Mouse (Mus musculus) lung, embryonic 15.5 days (tissue): ENCODE measurements around the gene Clspn. TPM values are rescaled to one million over a fixed set of nuclear protein-coding genes. Genes with fewer than 3 reads are reported as not detected.
A peak's percentile ranks its signal among the peaks of the same experiment; 100 is the strongest.

Experiments used
- ATAC-seq: fragments of 200-750 bp; cut with Nextera tagmentation; 2 replicates; pipeline ENCODE4 v1.8.0; 2017; ENCODE audit warnings: moderate number of reproducible peaks, borderline replicate concordance; ENCODE audit not compliant: low FRiP score, low TSS enrichment; ENCODE audit errors: extremely low read depth
- H3K27ac ChIP-seq: fragments of 300-500 bp; sonication (generic); 2 replicates; pipeline ENCODE4 v1.5.1; 2015; ENCODE audit warnings: moderate library complexity, mild to moderate bottlenecking, inconsistent platforms
- H3K27me3 ChIP-seq: fragments of 300-500 bp; sonication (generic); 2 replicates; pipeline ENCODE4 v1.6.1; 2015; ENCODE audit warnings: inconsistent platforms
- H3K36me3 ChIP-seq: fragments of 300-500 bp; sonication (generic); 2 replicates; pipeline ENCODE4 v1.6.1; 2015; ENCODE audit warnings: inconsistent platforms
- H3K4me1 ChIP-seq: fragments of 300-500 bp; sonication (generic); 2 replicates; pipeline ENCODE4 v1.6.1; 2015; ENCODE audit warnings: inconsistent platforms
- H3K4me2 ChIP-seq: fragments of 300-500 bp; sonication (generic); 2 replicates; pipeline ENCODE4 v1.6.1; 2015; ENCODE audit warnings: inconsistent platforms, mild to moderate bottlenecking, moderate library complexity
- H3K4me3 ChIP-seq: fragments of 300-500 bp; sonication (generic); 2 replicates; pipeline ENCODE4 v1.5.1; 2015; ENCODE audit warnings: mild to moderate bottlenecking, inconsistent platforms
- H3K9ac ChIP-seq: fragments of 300-500 bp; sonication (generic); 2 replicates; pipeline ENCODE4 v1.6.1; 2015; ENCODE audit warnings: inconsistent platforms
- H3K9me3 ChIP-seq: fragments of 300-500 bp; sonication (generic); 2 replicates; pipeline ENCODE4 v1.6.1; 2016; ENCODE audit warnings: inconsistent platforms
- WGBS: fragments of 180-500 bp; shearing (Covaris S2); methylation state at CpG from one replicate; pipeline ENCODE4 v1.1.7; 2015; 5-methylcytosine and 5-hydroxymethylcytosine counted together
- polyA plus RNA-seq: library from polyadenylated mRNA; unstranded; fragments of >200 nt; fragmentation: Nextera tagmentation; extraction: Ambion mirVana; gene quantifications from 2 replicates; pipeline ENCODE4 v1.2.1, GENCODE M21; 2015

Gene Clspn
- polyA plus RNA-seq, 1 experiment from 2014 or later = 41.1 TPM

DNA sequence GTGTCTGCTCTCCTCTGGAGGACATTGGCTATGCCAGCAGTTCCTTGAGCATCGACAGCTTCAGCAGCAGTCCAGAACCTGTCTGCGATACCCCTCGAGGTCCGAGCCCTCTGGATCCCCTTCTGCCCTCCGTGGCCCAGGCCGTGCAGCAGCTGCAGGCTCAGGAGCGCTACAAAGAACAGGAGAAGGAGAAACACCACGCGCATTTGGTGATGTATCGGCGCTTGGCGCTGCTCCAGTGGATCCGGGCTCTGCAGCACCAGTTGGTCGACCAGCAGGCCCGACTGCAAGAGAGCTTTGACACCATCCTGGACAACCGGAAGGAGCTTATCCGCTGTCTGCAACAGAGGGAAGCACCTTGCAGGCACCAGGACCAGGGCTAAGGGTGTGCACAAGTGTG lies 55.3 kb downstream of the Clspn start:
- Histone ChIP-seq H3K27me3 (no peaks in the 10 kb centered on the region), H3K27ac (no peak overlapping the region), H3K4me3 (no peak overlapping the region), H3K4me1 (no peaks in the 10 kb centered on the region), H3K4me2 (no peak overlapping the region), H3K9me3 (no peaks in the 10 kb centered on the region), H3K36me3 (no peaks in the 10 kb centered on the region), H3K9ac (no peak overlapping the region)
- 84% methylated on average over 17 of the region's 17 CpGs for WGBS
- ATAC-seq = no peak

DNA sequence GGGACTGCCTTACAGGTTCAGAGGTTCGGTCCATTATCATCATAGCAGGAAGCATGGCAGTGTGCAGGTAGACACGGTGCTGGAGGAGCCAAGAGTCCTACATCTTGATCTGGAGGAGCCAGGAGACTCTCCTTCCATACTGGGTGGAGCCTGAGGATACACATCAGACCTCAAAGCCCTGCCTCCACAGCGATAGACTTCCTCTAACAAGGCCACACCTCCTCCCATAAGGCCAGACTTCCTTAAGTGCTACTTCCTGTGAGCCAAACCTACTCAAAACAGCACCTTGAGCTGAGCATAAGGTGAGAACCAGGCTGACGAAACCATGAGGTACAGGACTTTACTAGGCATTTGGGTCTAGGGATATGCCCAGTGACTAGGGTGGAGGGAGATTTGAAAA lies 59.6 kb downstream of the Clspn start:
- Histone ChIP-seq H3K27ac (no peak overlapping the region), H3K4me2 (no peak overlapping the region), H3K36me3 (no peaks in the 10 kb centered on the region), H3K4me1 (peaks cover 7% of the 10 kb centered on the region), H3K4me3 (no peak overlapping the region), H3K9me3 (no peaks in the 10 kb centered on the region), H3K27me3 (peaks cover 23% of the 10 kb centered on the region), H3K9ac (no peak overlapping the region)
- ATAC-seq = no peak
- 81% methylated on average over 4 of the region's 4 CpGs for WGBS

DNA sequence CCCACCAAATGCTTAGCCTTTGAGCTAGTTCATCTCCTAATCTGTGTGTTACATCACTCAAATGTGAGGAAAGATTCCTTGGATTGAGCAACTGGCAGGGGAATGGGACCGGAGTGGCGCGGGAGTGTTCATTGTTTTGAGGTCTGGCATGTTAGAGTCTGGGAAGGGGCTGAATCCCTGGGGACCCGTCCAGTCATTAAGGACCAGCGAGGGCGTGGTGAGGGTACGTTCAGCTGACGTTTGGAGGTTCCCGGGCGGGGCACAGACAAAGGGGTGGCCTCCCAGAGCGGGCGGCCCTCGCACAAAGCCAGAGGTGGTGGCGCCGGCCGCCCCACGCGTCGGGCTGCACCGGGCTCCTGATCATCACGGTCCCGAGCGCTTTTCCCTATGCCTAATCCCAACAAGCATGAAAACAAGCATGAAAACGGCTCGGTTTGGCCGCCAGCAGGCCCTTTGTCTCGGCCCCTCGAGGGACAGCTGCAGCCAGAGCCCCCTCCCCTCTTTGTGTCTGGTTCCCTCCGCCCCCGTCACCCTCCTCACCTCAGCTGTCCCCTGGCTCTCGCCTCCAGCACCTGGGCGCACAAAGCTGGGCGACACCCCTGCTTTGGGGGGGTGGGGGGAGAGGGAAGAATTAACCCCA lies 63.1 kb downstream of the Clspn start:
- Histone ChIP-seq H3K4me3 (peak overlapping the region; percentile 30), H3K4me2 (peak overlapping the region; percentile 65), H3K4me1 (peaks cover 7% of the 10 kb centered on the region), H3K9me3 (no peaks in the 10 kb centered on the region), H3K27ac (no peak overlapping the region), H3K27me3 (peaks cover 27% of the 10 kb centered on the region), H3K9ac (peak overlapping the region; percentile 33; the same call in 1 of the 2 replicates), H3K36me3 (no peaks in the 10 kb centered on the region)
- ATAC-seq = no peak
- WGBS = 4% methylated on average over 33 of the region's 33 CpGs

DNA sequence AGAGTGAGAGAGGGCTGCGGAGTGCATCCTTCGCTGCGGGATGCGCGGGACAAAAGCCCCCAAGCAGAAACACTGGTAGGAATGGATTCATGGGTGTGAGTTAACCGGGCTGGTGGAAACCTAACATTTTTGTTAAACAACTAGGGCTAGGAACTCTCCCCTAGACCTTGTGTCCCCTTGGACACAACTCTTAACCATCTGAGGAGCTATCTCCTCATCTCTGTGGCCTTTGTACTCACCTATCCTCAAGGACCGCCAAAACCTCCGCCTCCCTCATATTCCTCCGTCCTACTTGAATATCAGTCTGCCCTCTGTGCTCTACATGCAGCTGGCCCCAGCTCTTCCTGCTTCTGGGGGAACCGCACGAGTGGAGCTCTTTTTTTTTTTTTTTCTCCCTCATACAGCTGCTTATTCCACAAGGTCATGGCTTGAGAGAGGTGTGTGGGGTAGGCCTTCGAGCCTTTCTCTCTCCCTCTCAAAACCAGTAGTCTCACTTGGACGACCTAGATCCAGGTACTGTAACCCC lies 63.7 kb downstream of the Clspn start:
- H3K4me1 ChIP-seq = peaks cover 7% of the 10 kb centered on the region
- WGBS = 22% methylated on average over 13 of the region's 13 CpGs
- H3K27me3 ChIP-seq = peaks cover 27% of the 10 kb centered on the region
- H3K27ac ChIP-seq = no peak overlapping the region
- no peak for ATAC-seq
- H3K4me3 ChIP-seq = peak overlapping the region; percentile 30
- H3K9me3 ChIP-seq = no peaks in the 10 kb centered on the region
- H3K36me3 ChIP-seq = no peaks in the 10 kb centered on the region
- peak overlapping the region; percentile 65 for H3K4me2 ChIP-seq
- H3K9ac ChIP-seq = 0 out of 2 replicates have a peak overlapping the region, but pooled peaks have one; percentile 33

DNA sequence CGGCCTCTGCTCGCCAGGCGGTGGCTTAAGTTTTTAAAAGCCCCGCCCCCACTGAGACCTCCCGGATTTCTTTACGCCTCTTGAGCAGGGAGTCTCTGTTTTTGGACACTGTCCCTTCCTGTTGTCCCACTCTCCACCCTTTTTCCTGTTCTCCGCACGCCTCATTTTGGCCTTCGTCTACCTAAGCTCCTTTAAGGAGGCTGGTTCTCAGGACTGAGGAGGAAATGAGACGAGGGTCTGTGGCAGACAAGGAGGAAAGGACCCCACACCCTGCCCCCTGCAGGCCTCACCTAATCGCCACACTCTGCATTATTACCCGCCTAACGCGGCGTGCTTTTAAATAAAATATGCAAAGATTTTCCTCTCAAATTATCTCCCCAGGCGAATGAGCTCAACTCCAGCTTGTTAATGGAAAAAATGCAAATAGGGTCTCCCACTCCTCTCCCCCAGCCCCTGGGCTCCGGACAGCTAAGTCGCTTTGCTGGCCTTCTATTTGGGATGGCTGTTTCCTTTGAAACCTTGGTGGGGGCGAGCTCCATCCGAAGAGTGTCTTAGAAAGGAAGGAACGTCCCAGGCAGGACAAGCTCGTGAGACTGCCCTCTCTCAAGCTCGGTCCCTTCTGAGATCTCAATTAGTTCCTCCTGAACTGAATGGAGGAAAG lies 70.4 kb downstream of the Clspn start:
- WGBS = 5% methylated on average over 23 of the region's 23 CpGs

DNA sequence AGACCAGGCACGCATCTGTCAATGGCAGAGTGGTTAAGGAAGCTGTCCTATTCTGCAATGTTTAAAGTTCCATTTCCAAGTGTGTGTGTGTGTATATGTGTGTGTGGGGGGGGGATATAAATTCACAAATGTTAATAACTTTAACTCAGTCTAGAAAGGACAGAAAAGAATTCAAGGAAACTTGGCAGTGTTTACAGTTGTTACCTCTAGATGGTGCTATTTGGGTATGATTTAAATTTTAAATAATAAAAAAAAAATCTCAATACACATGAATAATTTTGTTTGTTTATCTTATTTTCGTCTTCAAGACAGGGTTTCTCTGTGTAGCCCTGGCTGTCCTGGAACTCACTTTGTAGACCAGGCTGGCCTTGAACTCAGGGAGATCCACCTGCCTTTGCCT lies 75.2 kb downstream of the Clspn start:
- H3K27me3 ChIP-seq = no peaks in the 10 kb centered on the region
- H3K27ac ChIP-seq = no peak overlapping the region
- no peaks in the 10 kb centered on the region for H3K36me3 ChIP-seq
- 40% methylated on average over 2 of the region's 2 CpGs for WGBS
- H3K4me1 ChIP-seq = peaks cover 5% of the 10 kb centered on the region; the same call in 1 of the 2 replicates
- ATAC-seq = no peak
- H3K4me3 ChIP-seq = no peak overlapping the region
- H3K9ac ChIP-seq = no peak overlapping the region
- no peak overlapping the region for H3K4me2 ChIP-seq
- no peaks in the 10 kb centered on the region for H3K9me3 ChIP-seq

More for the DNA sequence above, 70.4 kb downstream of the Clspn start:
- Histone ChIP-seq H3K4me2 (peak overlapping the region; percentile 57), H3K9ac (no peak overlapping the region), H3K4me3 (peak overlapping the region; percentile 30), H3K27me3 (no peaks in the 10 kb centered on the region), H3K9me3 (no peaks in the 10 kb centered on the region), H3K27ac (no peak overlapping the region), H3K4me1 (peaks cover 9% of the 10 kb centered on the region; the same call in 1 of the 2 replicates), H3K36me3 (no peaks in the 10 kb centered on the region)
- ATAC-seq = peak; percentile 42; the same call in 1 of the 2 replicates

DNA sequence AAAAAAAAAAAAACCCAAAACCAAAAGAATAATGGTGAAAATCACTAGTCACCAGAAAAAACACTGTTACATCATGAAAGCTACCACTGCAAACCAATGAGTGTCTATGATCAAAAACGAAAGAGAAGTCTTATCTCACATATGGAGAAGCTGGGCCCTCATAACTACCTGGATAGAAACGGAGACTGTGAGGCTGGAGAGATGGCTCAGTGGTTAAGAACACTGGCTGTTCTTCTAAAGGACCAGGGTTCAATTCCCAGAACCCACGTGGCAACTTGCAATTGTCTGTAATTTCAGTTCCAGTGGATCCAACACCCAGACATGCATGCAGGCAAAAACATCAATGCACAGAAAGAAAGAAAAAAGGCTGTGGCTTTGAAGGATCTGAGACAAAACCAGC lies 75.9 kb downstream of the Clspn start:
- Histone ChIP-seq H3K36me3 (no peaks in the 10 kb centered on the region), H3K4me1 (no peaks in the 10 kb centered on the region), H3K27me3 (no peaks in the 10 kb centered on the region), H3K4me2 (no peak overlapping the region), H3K9me3 (no peaks in the 10 kb centered on the region), H3K27ac (no peak overlapping the region), H3K9ac (no peak overlapping the region), H3K4me3 (no peak overlapping the region)
- WGBS = 48% methylated on average over 3 of the region's 3 CpGs
- ATAC-seq = no peak

DNA sequence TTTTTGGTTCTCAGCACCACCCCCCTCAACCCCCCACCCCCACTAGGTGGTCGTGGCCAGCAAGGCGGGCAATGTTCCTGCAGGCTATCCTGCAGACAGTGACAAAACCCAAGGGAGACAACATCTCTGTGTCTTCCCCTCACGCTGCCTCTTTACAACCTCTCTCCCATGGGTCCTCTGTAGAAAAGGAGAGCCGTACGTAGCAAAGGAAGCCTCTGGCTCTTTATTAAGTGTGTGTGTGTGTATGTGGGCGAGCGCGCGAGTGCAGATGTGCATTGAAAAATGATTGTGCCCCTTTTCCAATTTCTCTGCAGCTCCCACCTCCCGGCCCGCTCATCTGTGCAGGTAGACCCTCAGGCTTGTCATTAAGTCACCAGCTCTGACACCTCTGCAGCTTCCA lies 79.6 kb downstream of the Clspn start:
- Histone ChIP-seq H3K4me2 (no peak overlapping the region), H3K36me3 (no peaks in the 10 kb centered on the region), H3K27ac (no peak overlapping the region), H3K27me3 (peaks cover 15% of the 10 kb centered on the region; the same call in 1 of the 2 replicates), H3K9ac (no peak overlapping the region), H3K4me3 (no peak overlapping the region), H3K4me1 (no peaks in the 10 kb centered on the region), H3K9me3 (no peaks in the 10 kb centered on the region)
- ATAC-seq = no peak
- WGBS = 26% methylated on average over 11 of the region's 11 CpGs

DNA sequence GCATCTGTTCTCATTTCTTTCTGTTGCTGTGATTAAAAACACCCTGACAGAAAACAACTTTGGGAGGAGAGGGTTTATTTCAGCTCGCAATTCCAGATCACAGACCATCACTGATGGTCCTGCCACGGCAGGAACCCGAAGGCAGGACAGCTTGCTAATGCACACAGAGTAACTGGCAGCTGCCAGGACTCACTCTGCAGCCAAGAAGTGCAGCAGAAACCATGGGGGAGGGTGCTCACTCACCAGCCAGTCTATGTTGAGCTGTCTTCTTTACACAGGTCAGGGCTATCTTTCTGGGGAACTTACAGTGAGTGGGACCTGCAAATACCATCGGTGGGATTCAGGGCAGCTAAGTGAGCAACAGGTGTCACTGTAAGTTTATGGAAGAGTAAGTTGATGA lies 80.7 kb downstream of the Clspn start:
- Histone ChIP-seq H3K9ac (no peak overlapping the region), H3K4me1 (no peaks in the 10 kb centered on the region), H3K27me3 (peaks cover 15% of the 10 kb centered on the region; the same call in 1 of the 2 replicates), H3K36me3 (no peaks in the 10 kb centered on the region), H3K27ac (no peak overlapping the region), H3K4me2 (no peak overlapping the region), H3K4me3 (no peak overlapping the region), H3K9me3 (no peaks in the 10 kb centered on the region)
- WGBS = 72% methylated on average over 4 of the region's 4 CpGs
- ATAC-seq = no peak

DNA sequence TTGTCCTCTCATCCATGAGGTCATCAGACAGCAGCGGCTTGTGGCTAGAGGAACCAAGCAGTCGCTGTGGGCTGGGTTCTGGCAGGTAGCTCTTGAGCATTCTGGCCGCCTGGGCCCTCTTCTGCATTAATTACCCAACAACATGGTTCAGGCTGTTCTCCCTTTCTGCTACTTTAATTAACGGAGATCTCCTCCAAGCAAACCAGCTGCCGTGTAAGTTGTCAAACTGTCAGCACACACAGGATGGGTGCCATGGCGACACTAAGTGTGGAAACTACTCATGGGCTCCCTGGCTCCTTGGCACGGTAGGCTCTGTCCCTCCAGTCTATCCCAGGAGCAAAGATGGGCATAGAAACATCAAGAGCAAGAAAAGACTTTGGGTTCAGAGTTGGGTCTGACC lies 82.6 kb downstream of the Clspn start:
- H3K27ac ChIP-seq = no peak overlapping the region
- H3K36me3 ChIP-seq = no peaks in the 10 kb centered on the region
- WGBS = 47% methylated on average over 7 of the region's 7 CpGs
- no peaks in the 10 kb centered on the region for H3K9me3 ChIP-seq
- H3K4me1 ChIP-seq = no peaks in the 10 kb centered on the region
- no peak for ATAC-seq
- peaks cover 15% of the 10 kb centered on the region; the same call in 1 of the 2 replicates for H3K27me3 ChIP-seq
- no peak overlapping the region for H3K9ac ChIP-seq
- H3K4me2 ChIP-seq = no peak overlapping the region
- no peak overlapping the region for H3K4me3 ChIP-seq

DNA sequence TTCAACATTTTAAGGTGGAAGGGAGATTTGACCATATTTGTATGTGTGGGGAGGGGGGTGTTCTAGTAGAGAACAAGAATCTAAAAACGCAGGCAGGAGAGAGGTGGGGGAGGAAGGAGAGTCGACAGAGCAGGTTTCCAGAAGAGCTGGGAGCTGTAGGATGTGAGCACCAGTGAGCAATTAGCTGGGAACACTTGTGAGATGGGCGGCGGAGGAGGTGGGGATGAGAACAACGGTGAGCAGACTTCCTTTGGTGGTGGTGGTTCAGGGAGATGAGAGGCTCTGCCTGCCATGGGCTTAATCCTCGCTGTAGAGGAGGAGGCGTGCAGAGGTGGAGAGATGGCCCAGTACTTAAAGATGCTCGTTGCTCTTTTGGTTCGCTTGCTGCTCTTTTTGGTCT lies 85.2 kb downstream of the Clspn start:
- WGBS = 35% methylated on average over 9 of the region's 9 CpGs
- Histone ChIP-seq H3K9ac (no peak overlapping the region), H3K4me1 (no peaks in the 10 kb centered on the region), H3K9me3 (no peaks in the 10 kb centered on the region), H3K36me3 (no peaks in the 10 kb centered on the region), H3K4me2 (no peak overlapping the region), H3K27me3 (peaks cover 15% of the 10 kb centered on the region; the same call in 1 of the 2 replicates), H3K27ac (no peak overlapping the region), H3K4me3 (no peak overlapping the region)
- ATAC-seq = no peak
